Mouse (Mus musculus) embryo, embryonic 11 days (tissue): ENCODE measurements around the gene Suco.
A peak's percentile ranks its signal among the peaks of the same experiment; 100 is the strongest.

Experiments used
- DNase-seq: peaks from one replicate; pipeline ENCODE4 v3.0.0-alpha.2; 2015

Gene Suco

GRCm38 (mm10) chr1:161876553-161877447, at the start of gene Suco:
Gene Suco, minus strand, starts transcription at chr1:161876682.
- DNase-seq = peak; percentile 100

- no peak for DNase-seq
Measured at GRCm38 (mm10) chr1:161925281-161925805, 48.9 kb upstream of the Suco start.

GRCm38 (mm10) chr1:161924321-161924720, 47.8 kb upstream of the Suco start:
- DNase-seq = no peak

GRCm38 (mm10) chr1:161921928-161922327, 45.4 kb upstream of the Suco start:
- DNase-seq = no peak

GRCm38 (mm10) chr1:161920475-161921454, 44.3 kb upstream of the Suco start:
- no peak for DNase-seq

- no peak for DNase-seq
Measured at GRCm38 (mm10) chr1:161919594-161919993, 43.1 kb upstream of the Suco start.

GRCm38 (mm10) chr1:161918682-161919372, 42.3 kb upstream of the Suco start:
- DNase-seq = peak; percentile 42

- no peak for DNase-seq
Measured at GRCm38 (mm10) chr1:161917940-161918484, 41.5 kb upstream of the Suco start.

GRCm38 (mm10) chr1:161916036-161916435, 39.6 kb upstream of the Suco start:
- no peak for DNase-seq

GRCm38 (mm10) chr1:161913648-161913984, 37.1 kb upstream of the Suco start:
- DNase-seq = no peak

- no peak for DNase-seq
Measured at GRCm38 (mm10) chr1:161912940-161913647, 36.6 kb upstream of the Suco start.

GRCm38 (mm10) chr1:161909074-161909473, 32.6 kb upstream of the Suco start:
- DNase-seq = no peak

- DNase-seq = no peak
Measured at GRCm38 (mm10) chr1:161907795-161908457, 31.4 kb upstream of the Suco start.

- DNase-seq = no peak
Measured at GRCm38 (mm10) chr1:161907111-161907510, 30.6 kb upstream of the Suco start.

GRCm38 (mm10) chr1:161902692-161903452, 26.4 kb upstream of the Suco start:
- no peak for DNase-seq

GRCm38 (mm10) chr1:161900129-161900528, 23.6 kb upstream of the Suco start:
- DNase-seq = no peak

GRCm38 (mm10) chr1:161897235-161897634, 20.8 kb upstream of the Suco start:
- no peak for DNase-seq

- DNase-seq = no peak
Measured at GRCm38 (mm10) chr1:161896130-161896529, 19.6 kb upstream of the Suco start.

GRCm38 (mm10) chr1:161895014-161895413, 18.5 kb upstream of the Suco start:
- no peak for DNase-seq

- DNase-seq = no peak
Measured at GRCm38 (mm10) chr1:161894553-161894952, 18.1 kb upstream of the Suco start.
